17 mouse cellular contexts compared by ENCODE assay signal in genomic region chr8:31422241-31422640, GRCm38 (mm10).
"Had no signal": no experiment of that assay in that cellular context is flagged by ENCODE, and none has a peak within 500 bp of the region (broad histone marks: within the 10 kb centered on the region; RNA-seq: fewer than 3 reads in every experiment).

No protein-coding gene starts in this region.

- H3K9me3 ChIP-seq: lung, embryonic 15.5 days; midbrain, embryonic 13.5 days; neural tube, embryonic 13.5 days; neural tube, embryonic 15.5 days had no signal

- DNase-seq: liver, postnatal 0 days; lung, adult 2 months; lung, postnatal 14 days; lung, postnatal 36 days; retina, postnatal 1 day; right cerebral cortex, adult 18-20 months; right cerebral cortex, postnatal 25 days; right cerebral cortex, postnatal 4 days; spleen, adult 18-20 months; thymus, adult 18-20 months; thymus, postnatal 14 days; thymus, postnatal 36 days had no signal

- H3K36me3 ChIP-seq: lung, embryonic 15.5 days; midbrain, embryonic 13.5 days; neural tube, embryonic 13.5 days; neural tube, embryonic 15.5 days had no signal

- H3K27ac ChIP-seq: lung, embryonic 15.5 days; midbrain, embryonic 13.5 days; neural tube, embryonic 13.5 days; neural tube, embryonic 15.5 days had no signal

- H3K4me3 ChIP-seq: lung, embryonic 15.5 days; midbrain, embryonic 13.5 days; myocyte; neural tube, embryonic 13.5 days; neural tube, embryonic 15.5 days had no signal

- H3K27me3 ChIP-seq: lung, embryonic 15.5 days; midbrain, embryonic 13.5 days; neural tube, embryonic 13.5 days; neural tube, embryonic 15.5 days had no signal

- H3K4me1 ChIP-seq: lung, embryonic 15.5 days; midbrain, embryonic 13.5 days; neural tube, embryonic 13.5 days; neural tube, embryonic 15.5 days had no signal
